Mouse (Mus musculus) embryonic fibroblast, embryonic 13.5 days (primary cell): ENCODE data around the gene Rapgef4.

Source experiments
- CTCF ChIP-seq: IDR thresholded peaks from 2 replicates; pipeline ENCODE4 v1.5.1; 2011; ENCODE audit warnings: mild to moderate bottlenecking, control low read depth, low read length, moderate library complexity, borderline replicate concordance; ENCODE audit not compliant: insufficient read depth
- POLR2A ChIP-seq: IDR thresholded peaks from 2 replicates; pipeline ENCODE4 v1.6.1; 2011; ENCODE audit warnings: low read depth, mild to moderate bottlenecking, control low read depth, low read length, moderate library complexity

- TF ChIP-seq CTCF (no peak), POLR2A (no peak)
Measured at GRCm38 (mm10) chr2:72235361-72235901, 254.4 kb downstream of the Rapgef4 start.
